Mouse (Mus musculus) midbrain, embryonic 10.5 days (tissue): Measurements from ENCODE around the gene Srebf2. TPM values are rescaled to one million over a fixed set of nuclear protein-coding genes. Genes with fewer than 3 reads are reported as not detected.
A peak's percentile ranks its signal among the peaks of the same experiment; 100 is the strongest.

ENCODE experiments used
- DNase-seq: peaks from one replicate; pipeline ENCODE4 v3.0.0-alpha.2; 2017; ENCODE audit warnings: low spot score
- H3K27ac ChIP-seq: fragments of 300-500 bp; sonication (generic); replicated peaks from 2 replicates; pipeline ENCODE4 v1.5.1; 2016; ENCODE audit warnings: mild to moderate bottlenecking
- H3K27me3 ChIP-seq: fragments of 300-500 bp; sonication (generic); 2 replicates; pipeline ENCODE4 v1.6.1; 2016; ENCODE audit warnings: low read depth, mild to moderate bottlenecking; ENCODE audit not compliant: poor library complexity, severe bottlenecking
- H3K36me3 ChIP-seq: fragments of 300-500 bp; sonication (generic); 2 replicates; pipeline ENCODE4 v1.6.1; 2016; ENCODE audit warnings: mild to moderate bottlenecking, moderate library complexity
- H3K4me1 ChIP-seq: fragments of 300-500 bp; sonication (generic); 2 replicates; pipeline ENCODE4 v1.6.1; 2016
- H3K4me3 ChIP-seq: fragments of 300-500 bp; sonication (generic); 2 replicates; pipeline ENCODE4 v1.5.1; 2016; ENCODE audit warnings: mild to moderate bottlenecking, moderate library complexity
- H3K9me3 ChIP-seq: fragments of 300-500 bp; sonication (generic); replicated peaks from 2 replicates; pipeline ENCODE4 v1.6.1; 2016; ENCODE audit warnings: mild to moderate bottlenecking
- WGBS: fragments of 180-500 bp; shearing (Covaris S2); methylation state at CpG from one replicate; pipeline ENCODE4 v1.1.7; 2016; 5-methylcytosine and 5-hydroxymethylcytosine counted together
- polyA plus RNA-seq: library from polyadenylated mRNA; unstranded; fragments of >200 nt; fragmentation: Nextera tagmentation; extraction: Ambion mirVana; gene quantifications from 2 replicates; pipeline ENCODE4 v1.2.1, GENCODE M21; 2016

Srebf2 gene
- polyA plus RNA-seq, 1 experiment from 2014 or later, result 214 TPM

DNA sequence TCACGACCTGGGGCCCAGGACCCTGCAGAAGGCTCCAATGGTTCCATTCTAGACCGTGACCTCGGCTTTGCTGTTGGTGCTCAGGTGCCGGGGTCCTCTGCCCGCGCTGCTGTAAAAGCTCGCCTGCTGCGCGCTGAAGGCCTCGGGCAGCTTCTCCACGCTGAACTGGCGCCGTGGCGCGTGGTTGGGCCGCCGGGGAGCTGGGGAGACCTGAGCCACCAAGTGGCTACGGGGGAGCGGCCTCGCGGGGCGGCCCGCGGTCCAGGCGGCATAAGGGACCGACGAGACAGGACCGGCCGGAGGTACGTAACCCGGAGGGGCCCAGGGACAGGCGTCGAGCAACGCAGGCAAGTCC is 60.1 kb downstream of the Srebf2 start:
- no peak overlapping the region; the same call in 1 of the 2 replicates for H3K27ac ChIP-seq
- H3K9me3 ChIP-seq, result no peaks in the 10 kb centered on the region
- peaks cover 49% of the 10 kb centered on the region for H3K36me3 ChIP-seq
- no peak for DNase-seq
- H3K27me3 ChIP-seq, result peaks cover 76% of the 10 kb centered on the region
- WGBS, result 13% methylated on average over 34 of the region's 34 CpGs
- H3K4me3 ChIP-seq, result peak overlapping the region; percentile 25
- peaks cover 59% of the 10 kb centered on the region for H3K4me1 ChIP-seq

DNA sequence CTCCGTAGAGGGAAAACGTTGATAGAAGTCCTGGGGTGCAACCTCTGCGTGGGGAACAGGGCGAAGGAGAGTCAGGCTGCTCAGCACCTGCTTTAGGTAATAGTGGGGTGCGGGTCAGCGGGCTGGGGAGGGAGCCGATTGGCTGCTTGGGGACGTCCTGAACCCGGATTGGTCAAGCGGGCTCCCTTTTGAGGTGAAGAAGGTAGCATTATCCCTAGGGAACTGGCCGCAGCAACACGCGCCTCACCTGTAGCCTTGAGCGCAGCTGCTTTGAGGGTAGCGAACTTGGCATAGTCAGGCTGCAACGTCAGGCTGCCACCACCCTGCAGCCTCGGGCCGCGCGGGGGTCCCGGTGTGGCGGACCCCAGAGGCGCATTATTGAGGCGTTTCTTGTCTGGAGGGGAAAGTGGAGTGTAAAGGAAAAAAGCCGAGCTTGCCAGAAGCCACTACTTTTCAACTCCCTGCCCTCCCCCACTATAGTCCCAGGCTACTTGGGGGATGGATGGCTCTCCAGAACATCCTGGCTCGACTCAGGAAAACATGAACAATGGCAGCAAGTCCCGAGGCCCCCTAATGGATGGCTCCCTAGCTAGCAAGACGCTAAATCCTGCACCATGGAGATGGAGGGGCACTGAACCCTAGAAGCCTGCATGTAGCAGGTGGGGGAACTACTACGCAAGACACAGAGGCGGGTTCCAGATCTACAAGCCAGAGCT is 60.7 kb downstream of the Srebf2 start:
- peaks cover 81% of the 10 kb centered on the region for H3K27me3 ChIP-seq
- H3K4me1 ChIP-seq, result peaks cover 65% of the 10 kb centered on the region
- 10% methylated on average over 30 of the region's 30 CpGs for WGBS
- DNase-seq, result no peak
- H3K9me3 ChIP-seq, result no peaks in the 10 kb centered on the region
- H3K27ac ChIP-seq, result no peak overlapping the region
- peak overlapping the region; percentile 25 for H3K4me3 ChIP-seq
- H3K36me3 ChIP-seq, result peaks cover 43% of the 10 kb centered on the region

DNA sequence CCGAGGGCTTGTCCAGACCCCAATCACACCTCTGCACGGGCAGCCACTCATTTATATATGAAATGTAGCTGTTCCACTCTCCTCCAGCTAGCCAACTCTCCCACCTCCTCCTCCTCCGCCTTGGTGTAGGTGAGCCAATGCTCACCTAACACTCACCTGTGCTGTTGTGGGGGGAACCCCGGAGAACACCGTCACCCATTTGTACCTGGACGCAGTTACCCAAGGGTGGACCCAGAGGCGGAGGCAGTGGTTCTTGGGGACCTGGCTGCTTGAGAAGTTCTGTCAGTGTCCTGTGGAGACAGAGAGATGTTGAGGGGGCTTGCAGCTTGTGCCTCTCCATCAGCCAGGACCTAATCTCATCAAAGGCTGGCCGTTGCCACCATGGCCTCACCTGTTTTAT is 61.3 kb downstream of the Srebf2 start:
- WGBS, result 82% methylated on average over 8 of the region's 8 CpGs
- Histone ChIP-seq H3K27me3 (peaks cover 88% of the 10 kb centered on the region), H3K27ac (no peak overlapping the region), H3K36me3 (peaks cover 36% of the 10 kb centered on the region), H3K9me3 (no peaks in the 10 kb centered on the region), H3K4me3 (no peak overlapping the region), H3K4me1 (peaks cover 71% of the 10 kb centered on the region)
- no peak for DNase-seq

DNA sequence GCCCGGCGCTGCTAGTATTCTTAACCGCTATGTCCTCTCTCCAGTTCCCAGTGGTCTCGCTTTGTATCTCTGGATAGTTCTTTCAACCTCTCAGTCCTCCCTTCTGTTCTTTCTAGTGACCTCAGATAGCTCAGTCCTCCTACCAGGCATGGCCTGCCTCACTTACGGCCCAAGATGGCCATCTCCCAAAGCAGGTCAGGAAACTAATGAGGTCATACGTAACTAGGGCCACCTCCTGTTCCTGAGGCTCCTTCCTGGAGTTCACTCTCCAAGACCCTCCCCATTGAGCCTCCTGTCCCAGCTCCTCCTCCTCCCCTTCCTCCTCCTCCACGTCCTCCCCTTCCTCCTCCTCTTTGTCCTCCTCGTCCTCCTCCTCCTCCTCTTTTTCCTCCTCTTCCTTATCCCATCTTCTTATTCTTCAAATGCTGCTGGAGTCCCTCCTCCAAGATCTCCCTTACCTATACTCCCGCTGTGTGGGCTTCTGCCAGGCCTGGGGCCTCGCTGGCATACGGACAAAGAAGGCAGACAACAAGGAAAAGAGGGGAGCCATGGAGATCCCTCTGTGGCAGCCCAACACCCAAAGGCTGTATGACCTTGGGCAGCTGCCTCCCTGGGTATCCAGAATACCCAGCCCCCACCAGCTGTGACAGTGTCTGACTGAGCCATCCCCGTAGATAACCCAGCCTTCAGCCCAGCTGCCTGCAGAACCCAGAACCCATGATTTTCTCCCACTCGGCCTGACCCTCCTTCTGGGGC is 62.5 kb downstream of the Srebf2 start:
- H3K9me3 ChIP-seq, result no peaks in the 10 kb centered on the region
- H3K27ac ChIP-seq, result no peak overlapping the region; the same call in 1 of the 2 replicates
- H3K4me1 ChIP-seq, result peaks cover 62% of the 10 kb centered on the region
- H3K4me3 ChIP-seq, result no peak overlapping the region
- H3K27me3 ChIP-seq, result peaks cover 99% of the 10 kb centered on the region
- peaks cover 25% of the 10 kb centered on the region for H3K36me3 ChIP-seq
- WGBS, result 84% methylated on average over 13 of the region's 13 CpGs
- no peak for DNase-seq

DNA sequence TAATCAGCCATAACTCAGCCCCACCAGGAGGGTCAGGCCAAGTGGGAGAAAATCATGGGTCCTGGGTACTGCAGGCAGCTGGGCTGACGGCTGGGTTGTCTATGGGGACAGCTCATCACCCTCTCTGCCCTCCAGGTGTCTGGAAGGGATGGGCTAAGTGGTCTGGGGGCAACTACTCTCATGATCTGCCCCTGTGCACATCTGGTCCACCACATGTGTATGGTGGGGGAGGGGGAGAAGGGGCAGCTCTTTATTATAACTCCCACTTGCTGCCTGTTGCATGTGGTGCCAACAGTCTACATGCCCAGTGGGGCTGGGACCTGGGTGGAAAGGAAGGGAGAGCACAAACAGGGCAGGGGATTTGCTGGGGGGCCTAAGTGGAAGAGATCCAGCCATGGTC is 63.8 kb downstream of the Srebf2 start:
- Histone ChIP-seq H3K27me3 (peaks cover 100% of the 10 kb centered on the region), H3K4me3 (0 out of 2 replicates have a peak overlapping the region, but pooled peaks have one; percentile 58), H3K9me3 (no peaks in the 10 kb centered on the region), H3K27ac (no peak overlapping the region), H3K36me3 (peaks cover 12% of the 10 kb centered on the region), H3K4me1 (peaks cover 66% of the 10 kb centered on the region)
- no peak for DNase-seq
- 59% methylated on average over 1 of the region's 1 CpGs for WGBS

- Histone ChIP-seq H3K4me1 (peaks cover 66% of the 10 kb centered on the region), H3K9me3 (no peaks in the 10 kb centered on the region), H3K27ac (no peak overlapping the region), H3K27me3 (peaks cover 100% of the 10 kb centered on the region), H3K36me3 (peaks cover 8% of the 10 kb centered on the region), H3K4me3 (peak overlapping the region; percentile 58)
- 2% methylated on average over 11 of the region's 11 CpGs for WGBS
- no peak for DNase-seq
Observed at GRCm38 (mm10) chr15:82211281-82211680, 64.3 kb downstream of the Srebf2 start.

- Histone ChIP-seq H3K9me3 (no peaks in the 10 kb centered on the region), H3K27me3 (peaks cover 100% of the 10 kb centered on the region), H3K4me1 (peaks cover 66% of the 10 kb centered on the region), H3K36me3 (0 out of 2 replicates have a peak, but pooled peaks cover under 1% of the 10 kb centered on the region), H3K27ac (peak overlapping the region; percentile 70), H3K4me3 (peak overlapping the region; percentile 58)
- under 1% methylated on average over 112 of the region's 112 CpGs for WGBS
- DNase-seq, result peak; percentile 60
Observed at GRCm38 (mm10) chr15:82211911-82212751, 65.2 kb downstream of the Srebf2 start.

DNA sequence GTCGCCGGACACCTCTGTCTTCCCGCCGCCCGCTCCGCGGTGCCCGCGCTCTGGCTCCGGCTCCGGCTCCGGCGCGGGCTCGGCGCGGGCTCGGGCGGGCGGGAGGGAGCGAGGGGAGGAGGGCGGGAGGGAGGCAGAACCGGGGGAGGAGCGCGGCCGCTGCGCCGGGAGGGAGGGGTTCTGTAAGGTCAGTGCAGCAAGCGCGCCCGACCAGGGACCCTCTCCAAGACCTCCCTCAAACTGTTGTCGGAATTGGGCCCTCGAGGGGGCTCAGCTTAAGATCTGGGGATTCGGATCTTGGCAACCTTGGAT is 65.7 kb downstream of the Srebf2 start, which contains the start of gene Shisa8:
Gene Shisa8, minus strand, starts transcription at position 64 of the 312 bp plus-strand sequence.
- H3K4me3 ChIP-seq, result peak within 1 kb of the TSS; percentile 58
- peaks cover 97% of the 10 kb centered on the region for H3K27me3 ChIP-seq
- no peaks in the 10 kb centered on the region for H3K36me3 ChIP-seq
- peak within 1 kb of the TSS; percentile 70 for H3K27ac ChIP-seq
- H3K4me1 ChIP-seq, result peaks cover 63% of the 10 kb centered on the region
- DNase-seq, result no peak
- H3K9me3 ChIP-seq, result no peaks in the 10 kb centered on the region
- 0% methylated on average over 31 of the region's 34 CpGs for WGBS

DNA sequence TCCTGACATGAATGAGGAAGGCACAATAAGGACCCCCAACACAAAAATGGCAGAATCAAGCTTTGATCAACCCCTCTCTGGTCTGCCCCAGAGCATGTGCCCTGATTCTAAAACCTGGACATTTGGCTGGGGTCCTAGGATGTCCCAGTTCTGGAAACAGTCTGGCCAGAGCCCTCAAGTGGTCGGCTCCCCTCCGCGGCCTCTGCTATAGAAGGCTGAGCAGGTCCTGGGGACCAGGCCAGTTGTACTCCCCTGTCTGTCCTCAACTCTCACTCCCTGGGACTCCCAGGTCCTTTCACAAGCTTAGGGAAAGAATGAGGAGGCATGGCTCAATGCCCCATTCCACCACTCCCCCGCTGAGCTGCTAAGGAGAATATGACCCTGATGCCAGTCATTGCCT is 66.2 kb downstream of the Srebf2 start:
- 12% methylated on average over 4 of the region's 4 CpGs for WGBS
- H3K27ac ChIP-seq, result no peak overlapping the region
- peaks cover 66% of the 10 kb centered on the region for H3K4me1 ChIP-seq
- H3K36me3 ChIP-seq, result no peaks in the 10 kb centered on the region
- H3K4me3 ChIP-seq, result peak overlapping the region; percentile 58; the same call in 1 of the 2 replicates
- H3K9me3 ChIP-seq, result no peaks in the 10 kb centered on the region
- no peak for DNase-seq
- peaks cover 96% of the 10 kb centered on the region for H3K27me3 ChIP-seq

- Histone ChIP-seq H3K27ac (no peak overlapping the region), H3K4me3 (no peak overlapping the region), H3K4me1 (peaks cover 75% of the 10 kb centered on the region), H3K36me3 (no peaks in the 10 kb centered on the region), H3K27me3 (peaks cover 87% of the 10 kb centered on the region), H3K9me3 (no peaks in the 10 kb centered on the region)
- no peak for DNase-seq
- 35% methylated on average over 11 of the region's 11 CpGs for WGBS
Observed at GRCm38 (mm10) chr15:82215332-82216046, 68.5 kb downstream of the Srebf2 start.

- WGBS, result 61% methylated on average over 20 of the region's 20 CpGs
- Histone ChIP-seq H3K4me3 (no peak overlapping the region), H3K27ac (no peak overlapping the region), H3K36me3 (no peaks in the 10 kb centered on the region), H3K4me1 (peaks cover 75% of the 10 kb centered on the region), H3K27me3 (peaks cover 87% of the 10 kb centered on the region), H3K9me3 (no peaks in the 10 kb centered on the region)
- DNase-seq, result no peak
Observed at GRCm38 (mm10) chr15:82216142-82216827, 69.3 kb downstream of the Srebf2 start.
